Mouse (Mus musculus): ENCODE results near the gene Tcf20. TPM values are rescaled to one million over a fixed set of nuclear protein-coding genes. Genes with fewer than 3 reads are reported as not detected.

Tcf20 gene
- polyA plus RNA-seq, 1 experiment, result 9.1 TPM

- DNase-seq (ENCODE audit: low read depth, low spot score), result no peak
Measured at GRCm38 (mm10) chr15:82996431-82996830, 8.8 kb upstream of the Tcf20 start.

GRCm38 (mm10) chr15:82995239-82995638, 7.6 kb upstream of the Tcf20 start:
- WGBS, result 64% methylated on average over 7 of the region's 7 CpGs
- no peak for DNase-seq (ENCODE audit: low read depth, low spot score)

GRCm38 (mm10) chr15:82992911-82993310, 5.2 kb upstream of the Tcf20 start:
- no peak for DNase-seq (ENCODE audit: low read depth, low spot score)
- WGBS, result 77% methylated on average over 9 of the region's 9 CpGs

GRCm38 (mm10) chr15:82992079-82992783, 4.6 kb upstream of the Tcf20 start:
- WGBS, result 90% methylated on average over 13 of the region's 13 CpGs

GRCm38 (mm10) chr15:82989190-82989704, 1.6 kb upstream of the Tcf20 start:
- WGBS, result 75% methylated on average over 6 of the region's 6 CpGs

More at GRCm38 (mm10) chr15:82992079-82992783, 4.6 kb upstream of the Tcf20 start:
- DNase-seq (ENCODE audit: low read depth, low spot score), result no peak

DNA sequence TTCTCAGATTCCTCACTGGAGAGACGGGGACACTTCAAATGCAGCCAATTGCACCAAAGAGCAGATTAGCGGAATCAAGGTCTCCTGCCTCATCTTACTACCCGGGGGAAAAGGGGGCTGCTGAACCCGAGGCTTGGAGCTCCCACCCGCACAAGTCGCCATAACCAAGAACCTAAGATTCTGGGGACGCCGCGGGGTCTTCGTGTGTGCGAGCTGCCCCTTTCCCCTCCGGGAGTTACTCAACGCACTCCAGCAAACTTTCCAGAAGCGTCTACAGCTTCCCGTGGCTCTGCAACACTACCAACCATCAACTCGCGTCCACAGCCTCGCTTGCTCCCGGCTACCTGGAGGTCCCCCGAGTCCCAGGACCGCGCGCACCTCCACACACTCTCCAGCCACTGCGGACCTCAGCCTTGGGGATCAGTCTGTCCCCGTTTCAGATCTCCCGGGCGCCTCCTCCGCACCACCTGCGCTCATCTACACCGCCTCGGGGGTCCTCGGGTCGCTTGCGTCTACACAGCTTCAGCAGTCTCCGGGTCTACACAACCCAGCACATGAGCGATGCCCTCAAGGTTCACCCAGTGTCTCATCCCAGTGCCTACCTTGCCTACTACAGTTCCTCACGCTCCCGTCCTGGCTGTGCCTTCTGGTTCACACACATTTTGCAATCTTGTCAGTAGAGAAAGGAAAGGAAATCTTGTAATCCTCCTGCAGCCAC, 499 bp downstream of the Tcf20 start:
- 5% methylated on average over 38 of the region's 38 CpGs for WGBS

More at GRCm38 (mm10) chr15:82989190-82989704, 1.6 kb upstream of the Tcf20 start:
- no peak for DNase-seq (ENCODE audit: low read depth, low spot score)

DNA sequence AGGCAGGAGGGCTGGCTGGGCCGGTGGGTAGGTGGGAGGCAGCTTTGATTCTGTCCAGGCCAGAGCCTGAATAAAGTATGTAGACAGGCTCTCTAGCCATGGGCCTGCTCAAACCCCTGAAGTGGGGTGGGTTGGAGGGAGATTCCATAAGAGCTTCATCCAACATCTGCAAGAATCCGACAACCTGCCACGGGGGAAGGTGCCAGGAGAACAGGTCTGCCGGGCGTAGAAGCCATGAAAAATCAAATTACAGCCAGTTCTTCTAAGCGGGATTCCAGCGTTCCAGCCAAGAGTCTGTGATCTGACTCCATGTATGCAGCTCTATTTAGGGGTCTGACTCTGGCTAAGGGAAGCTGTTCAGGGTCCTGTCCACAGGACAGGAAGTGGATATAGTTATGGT, 3.1 kb downstream of the Tcf20 start:
- DNase-seq (ENCODE audit: low read depth, low spot score), result no peak
- 85% methylated on average over 7 of the region's 7 CpGs for WGBS

More for the DNA sequence above, 499 bp downstream of the Tcf20 start:
- no peak for DNase-seq (ENCODE audit: low read depth, low spot score)

DNA sequence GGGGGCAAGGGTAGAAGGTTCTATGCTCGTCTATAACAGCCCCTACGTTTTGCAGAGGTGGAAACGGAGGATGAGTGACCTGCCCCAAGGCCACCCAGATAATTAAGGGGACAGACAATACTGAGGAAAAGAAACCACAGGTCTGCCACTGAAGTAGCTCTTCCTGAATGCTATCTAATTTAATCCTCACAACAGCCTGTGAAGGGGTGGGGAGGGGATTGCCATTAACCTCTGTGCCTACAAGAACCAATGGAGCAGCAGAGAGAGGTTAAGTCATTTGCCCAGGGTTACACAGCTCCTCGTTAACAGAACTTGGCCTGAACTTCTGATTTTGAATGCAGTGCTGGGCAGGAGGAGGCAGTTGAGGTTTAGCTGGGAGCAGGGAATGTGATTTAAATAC, 3.6 kb downstream of the Tcf20 start:
- 59% methylated on average over 4 of the region's 4 CpGs for WGBS

GRCm38 (mm10) chr15:82983416-82984026, 4.2 kb downstream of the Tcf20 start:
- DNase-seq (ENCODE audit: low read depth, low spot score), result no peak
- WGBS, result 39% methylated on average over 9 of the region's 9 CpGs

More for the DNA sequence above, 3.6 kb downstream of the Tcf20 start:
- no peak for DNase-seq (ENCODE audit: low read depth, low spot score)

GRCm38 (mm10) chr15:82982724-82983415, 4.8 kb downstream of the Tcf20 start:
- WGBS, result 20% methylated on average over 18 of the region's 18 CpGs
- no peak for DNase-seq (ENCODE audit: low read depth, low spot score)

- DNase-seq (ENCODE audit: low read depth, low spot score), result no peak
- 46% methylated on average over 15 of the region's 15 CpGs for WGBS
Measured at GRCm38 (mm10) chr15:82981676-82982520, 5.8 kb downstream of the Tcf20 start.

GRCm38 (mm10) chr15:82979531-82979930, 8.1 kb downstream of the Tcf20 start:
- DNase-seq (ENCODE audit: low read depth, low spot score), result no peak
- 100% methylated on average over 1 of the region's 1 CpGs for WGBS

DNA sequence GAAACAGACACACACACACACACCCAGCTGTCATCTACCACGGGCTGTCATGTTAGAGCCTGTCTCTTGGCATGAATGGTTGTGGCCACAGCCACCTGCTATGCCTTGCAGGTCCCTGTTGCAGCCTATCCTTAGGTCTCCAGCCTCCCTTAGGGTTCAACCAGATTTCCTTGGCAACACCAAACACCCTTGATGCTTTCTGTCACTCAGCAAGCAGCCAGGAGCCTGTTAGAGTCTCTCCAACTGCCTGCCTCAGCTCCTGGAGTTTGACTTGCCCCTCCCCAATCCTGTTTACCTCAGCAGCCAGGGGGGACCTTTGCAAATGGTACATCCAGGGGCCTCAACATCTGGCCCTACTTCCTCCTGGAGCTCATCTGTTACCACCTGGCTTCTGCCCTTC, 13.2 kb downstream of the Tcf20 start:
- no peak for DNase-seq (ENCODE audit: low read depth, low spot score)
- WGBS, result 85% methylated on average over 1 of the region's 1 CpGs

- WGBS, result 55% methylated on average over 6 of the region's 6 CpGs
- no peak for DNase-seq (ENCODE audit: low read depth, low spot score)
Measured at GRCm38 (mm10) chr15:82969206-82969721, 18.4 kb downstream of the Tcf20 start.

DNA sequence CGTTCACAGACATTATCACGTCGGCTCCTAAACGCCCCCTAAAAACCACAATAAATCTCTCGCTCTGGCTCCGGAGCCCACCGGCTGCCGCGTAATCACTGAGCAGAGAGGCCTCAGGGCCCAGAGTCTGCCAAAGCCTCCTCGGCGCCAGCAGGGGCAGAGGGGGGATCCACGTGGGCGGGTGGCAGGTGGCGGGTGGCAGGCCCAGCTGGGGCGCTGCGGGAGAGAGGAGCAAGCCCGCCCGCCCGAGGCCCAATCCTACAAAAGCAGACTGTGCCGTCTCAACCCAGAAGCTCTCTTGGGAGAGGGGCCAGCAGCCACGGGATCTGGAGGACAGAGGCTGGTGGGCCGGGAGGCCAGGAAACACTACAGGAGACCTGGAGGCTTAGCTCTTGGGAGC, 19.2 kb downstream of the Tcf20 start:
- WGBS, result 27% methylated on average over 22 of the region's 22 CpGs
- no peak for DNase-seq (ENCODE audit: low read depth, low spot score)

- WGBS, result 49% methylated on average over 6 of the region's 6 CpGs
Measured at GRCm38 (mm10) chr15:82967947-82968346, 19.7 kb downstream of the Tcf20 start.

GRCm38 (mm10) chr15:82964266-82964825, 23.3 kb downstream of the Tcf20 start:
- WGBS, result 84% methylated on average over 14 of the region's 14 CpGs
- no peak for DNase-seq (ENCODE audit: low read depth, low spot score)

More at GRCm38 (mm10) chr15:82967947-82968346, 19.7 kb downstream of the Tcf20 start:
- no peak for DNase-seq (ENCODE audit: low read depth, low spot score)

DNA sequence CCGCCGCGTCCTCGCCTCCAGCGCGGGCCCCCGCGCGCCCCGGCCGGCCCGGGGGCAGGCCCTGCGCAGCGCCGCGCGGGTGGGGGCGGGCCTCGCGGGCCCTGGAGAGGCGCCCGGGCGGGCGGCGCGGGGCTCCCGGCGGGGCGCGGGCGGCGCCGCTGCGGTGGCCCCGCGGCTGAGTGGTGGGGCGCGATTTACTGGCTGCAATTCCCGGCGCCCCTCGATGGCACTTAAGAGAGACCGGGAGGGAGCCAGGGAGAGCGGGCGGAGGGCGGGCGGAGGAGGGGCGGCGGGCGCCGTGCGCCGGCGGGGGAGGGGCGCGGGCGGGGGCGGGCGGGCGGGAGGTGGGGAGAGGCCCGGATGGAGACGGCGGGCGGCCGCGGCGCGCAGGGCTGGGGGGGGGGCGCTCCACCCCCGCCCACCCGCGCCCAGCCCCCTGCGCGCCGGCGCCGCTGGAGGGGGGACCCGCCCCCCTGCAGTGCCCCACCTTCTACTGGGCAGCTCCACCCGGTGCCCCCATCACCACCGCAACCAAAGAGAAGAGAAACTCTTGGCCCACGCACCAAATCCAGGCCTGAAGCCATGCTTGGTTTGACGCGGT, 24.0 kb downstream of the Tcf20 start:
- DNase-seq (ENCODE audit: low read depth, low spot score), result no peak
- 34% methylated on average over 39 of the region's 82 CpGs for WGBS
